Mouse (Mus musculus): ENCODE data around the gene Spag7.

The Spag7 gene

GRCm38 (mm10) chr11:70701221-70701955 is 32.2 kb upstream of the Spag7 start:
- H3K9me3 ChIP-seq (ENCODE audit: low read length) = no peaks in the 10 kb centered on the region
- H3K4me1 ChIP-seq (replicated peaks; ENCODE audit: low read depth, low read length) = peaks cover 52% of the 10 kb centered on the region
- no peak for TF ChIP-seq CTCF (conservative IDR thresholded peaks at IDR 0.05; ENCODE audit: low read length)
- no peak for TF ChIP-seq NANOG (IDR thresholded peaks at IDR 0.05; ENCODE audit: borderline replicate concordance, low read length)
- TF ChIP-seq POU5F1 (IDR thresholded peaks at IDR 0.05; ENCODE audit: borderline replicate concordance, low read length) = no peak
- H3K27me3 ChIP-seq (ENCODE audit: insufficient read depth, low read length) = no peaks in the 10 kb centered on the region
- H3K36me3 ChIP-seq (ENCODE audit: insufficient read depth, low read length) = peaks cover 41% of the 10 kb centered on the region
- peak overlapping the region; percentile 92 for H3K4me3 ChIP-seq (replicated peaks; ENCODE audit: low read length)

- Histone ChIP-seq H3K27me3 (ENCODE audit: insufficient read depth, low read length) (no peaks in the 10 kb centered on the region), H3K4me3 (replicated peaks; ENCODE audit: low read length) (peak overlapping the region; percentile 92), H3K9me3 (ENCODE audit: low read length) (no peaks in the 10 kb centered on the region), H3K36me3 (ENCODE audit: insufficient read depth, low read length) (peaks cover 33% of the 10 kb centered on the region), H3K4me1 (replicated peaks; ENCODE audit: low read depth, low read length) (peaks cover 45% of the 10 kb centered on the region)
- TF ChIP-seq POU5F1 (IDR thresholded peaks at IDR 0.05; ENCODE audit: borderline replicate concordance, low read length) (no peak), CTCF (conservative IDR thresholded peaks at IDR 0.05; ENCODE audit: low read length) (no peak), NANOG (IDR thresholded peaks at IDR 0.05; ENCODE audit: borderline replicate concordance, low read length) (no peak)
Observed at GRCm38 (mm10) chr11:70700613-70701012, 31.4 kb upstream of the Spag7 start.

GRCm38 (mm10) chr11:70699722-70700556 is 30.7 kb upstream of the Spag7 start, which contains the start of the genes Inca1 and Kif1c:
Inca1 (minus strand) TSS chr11:70700155.
Kif1c (plus strand) TSS chr11:70700548.
- Histone ChIP-seq H3K4me1 (replicated peaks; ENCODE audit: low read depth, low read length) (peaks cover 40% of the 10 kb centered on the region), H3K9me3 (ENCODE audit: low read length) (no peaks in the 10 kb centered on the region), H3K36me3 (ENCODE audit: insufficient read depth, low read length) (peaks cover 27% of the 10 kb centered on the region), H3K4me3 (replicated peaks; ENCODE audit: low read length) (peak within 1 kb of the TSS; percentile 92), H3K27me3 (ENCODE audit: insufficient read depth, low read length) (no peaks in the 10 kb centered on the region)
- TF ChIP-seq POU5F1 (IDR thresholded peaks at IDR 0.05; ENCODE audit: borderline replicate concordance, low read length) (no peak), CTCF (conservative IDR thresholded peaks at IDR 0.05; ENCODE audit: low read length) (no peak), NANOG (IDR thresholded peaks at IDR 0.05; ENCODE audit: borderline replicate concordance, low read length) (no peak)

DNA sequence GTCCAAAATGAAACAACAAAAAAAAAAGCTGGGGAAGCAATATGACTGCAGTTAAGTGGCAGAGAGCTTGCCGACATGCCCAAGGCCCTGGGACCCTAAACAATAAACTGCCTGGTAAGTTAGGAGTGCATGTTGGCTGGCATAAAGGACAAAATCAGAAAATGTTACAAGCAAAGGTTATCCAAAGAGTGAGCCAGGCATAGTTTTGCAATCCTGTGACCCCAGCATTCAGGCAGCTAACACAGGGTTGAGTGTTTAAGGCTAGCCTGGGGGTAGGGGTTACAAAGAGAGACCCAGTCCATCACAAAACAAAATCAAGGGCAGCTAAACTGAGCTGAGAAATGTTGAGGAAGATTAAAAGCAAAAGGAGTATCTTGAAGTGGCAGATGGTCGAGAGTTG is 29.8 kb upstream of the Spag7 start:
- no peaks in the 10 kb centered on the region for H3K27me3 ChIP-seq (ENCODE audit: insufficient read depth, low read length)
- H3K9me3 ChIP-seq (ENCODE audit: low read length) = no peaks in the 10 kb centered on the region
- peaks cover 18% of the 10 kb centered on the region for H3K36me3 ChIP-seq (ENCODE audit: insufficient read depth, low read length)
- peaks cover 33% of the 10 kb centered on the region for H3K4me1 ChIP-seq (replicated peaks; ENCODE audit: low read depth, low read length)
- TF ChIP-seq POU5F1 (IDR thresholded peaks at IDR 0.05; ENCODE audit: borderline replicate concordance, low read length) (no peak), NANOG (IDR thresholded peaks at IDR 0.05; ENCODE audit: borderline replicate concordance, low read length) (no peak), CTCF (conservative IDR thresholded peaks at IDR 0.05; ENCODE audit: low read length) (no peak)
- H3K4me3 ChIP-seq (replicated peaks; ENCODE audit: low read length) = no peak overlapping the region

- peak; percentile 19; the same call in 1 of the 2 replicates for TF ChIP-seq CTCF (conservative IDR thresholded peaks at IDR 0.05; ENCODE audit: low read length)
- TF ChIP-seq POU5F1 (IDR thresholded peaks at IDR 0.05; ENCODE audit: borderline replicate concordance, low read length) = no peak
- Histone ChIP-seq H3K4me3 (replicated peaks; ENCODE audit: low read length) (no peak overlapping the region), H3K4me1 (replicated peaks; ENCODE audit: low read depth, low read length) (peaks cover 22% of the 10 kb centered on the region), H3K9me3 (ENCODE audit: low read length) (no peaks in the 10 kb centered on the region), H3K27me3 (ENCODE audit: insufficient read depth, low read length) (peaks cover 2% of the 10 kb centered on the region; the same call in 1 of the 2 replicates), H3K36me3 (ENCODE audit: insufficient read depth, low read length) (peaks cover 2% of the 10 kb centered on the region)
Observed at GRCm38 (mm10) chr11:70697376-70697775, 28.2 kb upstream of the Spag7 start.

DNA sequence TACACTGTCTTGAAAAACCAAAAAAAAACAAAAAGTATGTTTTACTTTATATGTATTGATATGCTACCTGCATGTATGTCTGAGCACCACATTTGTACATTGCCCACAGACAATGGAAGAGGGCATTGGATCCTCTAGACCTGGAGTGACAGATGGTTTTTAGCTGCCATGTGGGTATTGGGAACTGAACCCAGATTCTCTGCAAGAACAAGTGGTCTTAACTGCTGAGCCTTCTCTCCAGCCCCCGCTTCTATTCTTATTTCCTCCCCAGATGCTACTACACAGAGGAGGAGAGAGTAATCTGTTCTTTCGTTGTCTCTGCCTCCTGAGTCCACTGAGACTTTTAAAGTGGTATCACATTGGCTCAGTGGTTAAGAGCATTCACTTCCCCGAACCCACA is 24.3 kb upstream of the Spag7 start:
- no peak for TF ChIP-seq NANOG (IDR thresholded peaks at IDR 0.05; ENCODE audit: borderline replicate concordance, low read length)
- TF ChIP-seq CTCF (conservative IDR thresholded peaks at IDR 0.05; ENCODE audit: low read length) = no peak
- peaks cover 6% of the 10 kb centered on the region for H3K4me1 ChIP-seq (replicated peaks; ENCODE audit: low read depth, low read length)
- peaks cover 31% of the 10 kb centered on the region for H3K27me3 ChIP-seq (ENCODE audit: insufficient read depth, low read length)
- no peaks in the 10 kb centered on the region for H3K9me3 ChIP-seq (ENCODE audit: low read length)
- H3K4me3 ChIP-seq (replicated peaks; ENCODE audit: low read length) = no peak overlapping the region
- no peaks in the 10 kb centered on the region for H3K36me3 ChIP-seq (ENCODE audit: insufficient read depth, low read length)

DNA sequence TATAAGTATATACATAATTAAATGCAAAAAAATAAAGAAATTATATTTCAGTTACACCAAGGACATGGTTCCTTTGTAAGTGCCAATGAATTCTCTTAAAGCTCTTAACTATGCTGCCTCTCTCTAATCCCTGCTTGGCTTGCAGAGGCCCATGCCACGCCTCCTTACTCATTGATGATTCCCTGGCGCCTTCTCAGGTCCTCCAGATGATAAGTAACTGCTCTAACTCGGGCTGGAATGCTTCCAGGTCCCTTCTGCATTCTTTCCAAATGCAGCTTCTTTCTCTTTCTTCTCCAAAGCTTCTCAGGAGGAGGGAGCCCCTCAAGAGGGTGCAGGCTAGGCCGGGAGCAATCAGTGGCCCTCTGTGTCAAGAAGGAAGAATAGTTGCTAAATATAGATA is 20.4 kb upstream of the Spag7 start:
- Histone ChIP-seq H3K4me3 (replicated peaks; ENCODE audit: low read length) (no peak overlapping the region), H3K4me1 (replicated peaks; ENCODE audit: low read depth, low read length) (peaks cover 25% of the 10 kb centered on the region), H3K9me3 (ENCODE audit: low read length) (no peaks in the 10 kb centered on the region), H3K36me3 (ENCODE audit: insufficient read depth, low read length) (peaks cover 11% of the 10 kb centered on the region; the same call in 1 of the 2 replicates), H3K27me3 (ENCODE audit: insufficient read depth, low read length) (peaks cover 54% of the 10 kb centered on the region)
- TF ChIP-seq CTCF (conservative IDR thresholded peaks at IDR 0.05; ENCODE audit: low read length) = no peak
- TF ChIP-seq POU5F1 (IDR thresholded peaks at IDR 0.05; ENCODE audit: borderline replicate concordance, low read length) = no peak
- no peak for TF ChIP-seq NANOG (IDR thresholded peaks at IDR 0.05; ENCODE audit: borderline replicate concordance, low read length)

GRCm38 (mm10) chr11:70688372-70688771 is 19.2 kb upstream of the Spag7 start:
- TF ChIP-seq NANOG (IDR thresholded peaks at IDR 0.05; ENCODE audit: borderline replicate concordance, low read length) (no peak), POU5F1 (IDR thresholded peaks at IDR 0.05; ENCODE audit: borderline replicate concordance, low read length) (no peak), CTCF (conservative IDR thresholded peaks at IDR 0.05; ENCODE audit: low read length) (no peak)
- Histone ChIP-seq H3K36me3 (ENCODE audit: insufficient read depth, low read length) (peaks cover 20% of the 10 kb centered on the region), H3K4me3 (replicated peaks; ENCODE audit: low read length) (peak overlapping the region; percentile 97), H3K9me3 (ENCODE audit: low read length) (no peaks in the 10 kb centered on the region), H3K4me1 (replicated peaks; ENCODE audit: low read depth, low read length) (peaks cover 34% of the 10 kb centered on the region), H3K27me3 (ENCODE audit: insufficient read depth, low read length) (peaks cover 63% of the 10 kb centered on the region)
